Mouse (Mus musculus): ENCODE measurements around the gene Cd55. TPM values are rescaled to one million over a fixed set of nuclear protein-coding genes. Genes with fewer than 3 reads are reported as not detected.
"Not testable (repeated sequence)": the region's sequence is repeated elsewhere in the genome, so short reads cannot be mapped to it uniquely, and the experiment has no call there.

Gene Cd55
- total RNA-seq, 1 experiment from 2014 or later = 76.9 TPM

DNA sequence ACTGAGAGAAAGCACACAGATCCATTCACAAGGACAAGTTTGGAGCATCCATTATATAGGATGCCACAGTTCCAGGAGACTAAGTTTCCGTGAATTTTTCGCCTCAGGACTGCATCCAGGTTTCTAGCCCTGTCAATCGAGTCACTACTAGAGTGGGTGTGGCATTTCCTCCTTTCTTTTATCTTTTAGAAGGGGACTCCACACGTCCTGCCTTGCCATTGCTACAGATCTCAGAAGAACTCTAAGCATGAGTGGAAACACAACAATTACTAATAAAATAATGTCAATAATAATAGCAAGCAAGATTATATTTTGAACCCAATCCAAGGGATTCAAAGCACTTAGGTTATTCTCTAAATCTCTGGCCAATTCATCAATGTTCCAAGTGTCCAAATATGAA is 31.6 kb downstream of the Cd55 start:
- ATAC-seq (replicated peaks; ENCODE audit: insufficient number of reproducible peaks, low FRiP score, low TSS enrichment, poor library complexity, severe bottlenecking) = no peak

DNA sequence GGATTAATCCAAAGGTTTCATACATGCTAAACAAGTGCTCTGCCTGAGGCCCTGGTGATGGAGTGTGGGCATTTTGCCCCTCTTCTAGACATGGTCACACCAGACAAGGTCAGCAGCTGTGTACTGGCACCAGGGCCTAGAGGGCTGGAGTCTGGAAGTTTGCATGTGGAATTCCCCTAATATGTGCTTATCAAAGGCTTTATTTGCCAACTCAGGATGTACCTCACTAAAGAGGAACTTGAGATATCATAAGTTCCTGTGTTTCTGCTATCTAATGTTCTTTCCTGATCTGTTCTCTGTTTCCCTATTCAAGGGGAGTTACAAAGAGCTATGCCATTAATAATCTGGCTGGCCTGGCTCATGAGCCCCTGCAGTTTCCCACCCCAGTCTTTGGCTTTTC is 33.9 kb downstream of the Cd55 start:
- ATAC-seq (replicated peaks; ENCODE audit: insufficient number of reproducible peaks, low FRiP score, low TSS enrichment, poor library complexity, severe bottlenecking) = not testable (repeated sequence)

DNA sequence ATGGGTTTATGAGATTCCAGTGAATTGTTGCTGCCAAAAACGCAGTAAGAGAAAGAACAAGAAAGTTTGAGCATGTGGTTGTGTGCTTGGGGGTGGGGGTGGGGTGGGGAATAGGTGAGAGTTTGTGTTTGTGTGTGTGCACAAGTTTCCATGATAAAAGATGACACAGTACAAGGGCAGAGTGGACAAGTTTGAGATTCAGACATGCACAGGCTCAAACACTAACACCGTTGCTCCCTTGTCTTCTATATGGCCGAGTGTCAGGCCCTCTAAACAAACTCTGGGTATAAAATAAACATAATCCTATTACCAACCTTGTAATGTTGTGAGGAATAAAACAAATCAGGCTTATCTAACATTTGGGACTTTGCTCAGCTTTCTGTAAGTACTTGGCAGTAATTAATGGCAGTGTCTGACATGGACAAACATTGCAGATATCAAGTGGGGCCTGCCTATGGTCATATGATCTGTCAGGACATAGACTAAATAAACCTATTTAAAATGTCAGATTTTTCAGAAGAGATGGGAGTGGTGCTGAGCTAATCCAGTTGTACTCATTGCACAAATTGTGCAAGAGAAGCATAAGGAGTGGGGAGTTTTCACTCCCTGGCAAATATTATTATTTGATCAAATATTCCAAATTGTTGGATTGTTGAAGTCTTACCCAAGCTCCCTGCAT is 35.2 kb downstream of the Cd55 start:
- not testable (repeated sequence) for ATAC-seq (replicated peaks; ENCODE audit: insufficient number of reproducible peaks, low FRiP score, low TSS enrichment, poor library complexity, severe bottlenecking)

DNA sequence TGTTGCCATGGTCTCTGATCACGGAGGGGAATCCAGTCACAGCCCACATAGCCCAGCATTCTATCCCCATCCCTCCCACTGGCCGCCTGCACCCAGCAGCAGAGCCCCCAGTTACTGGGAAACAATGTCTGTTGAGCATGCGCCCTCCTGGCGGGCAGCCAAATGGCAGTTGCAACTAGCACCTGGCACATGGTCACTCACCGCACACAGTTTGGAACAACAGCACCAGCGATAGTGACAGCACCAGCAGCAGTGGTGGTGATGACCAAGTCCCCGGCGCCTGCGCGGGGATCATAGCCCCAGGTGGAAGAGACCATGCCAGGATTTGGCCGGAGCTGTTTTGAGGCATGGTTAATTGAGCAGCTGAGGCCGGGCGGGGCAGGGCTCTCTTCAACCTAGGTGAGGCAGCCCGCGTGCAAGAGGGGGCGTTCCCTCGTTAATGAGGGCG is 39.9 kb downstream of the Cd55 start, which contains the start of gene Cd55b:
Gene Cd55b (minus strand): TSS at position 346 of the 448 bp plus-strand sequence.
- no peak for ATAC-seq (replicated peaks; ENCODE audit: insufficient number of reproducible peaks, low FRiP score, low TSS enrichment, poor library complexity, severe bottlenecking)

DNA sequence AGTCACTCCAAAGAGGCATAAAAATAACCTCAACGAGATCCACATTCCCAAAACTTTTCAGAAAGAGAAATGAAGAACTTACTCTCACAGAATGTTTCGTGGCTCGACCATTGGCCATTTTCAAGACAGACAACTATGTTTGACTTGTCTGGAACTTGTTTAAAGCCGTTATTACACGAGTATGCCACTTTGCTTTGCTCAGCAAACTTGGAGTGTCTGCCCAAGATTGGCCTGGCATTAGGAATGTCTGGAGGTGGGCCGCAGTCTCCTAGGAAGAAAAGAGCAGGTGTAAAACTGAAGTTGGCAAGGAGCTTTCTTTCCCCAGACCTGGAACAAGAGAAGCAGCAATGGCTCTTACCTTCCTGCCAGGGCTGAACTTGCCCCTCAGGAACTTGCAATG is 40.5 kb downstream of the Cd55 start:
- ATAC-seq (replicated peaks; ENCODE audit: insufficient number of reproducible peaks, low FRiP score, low TSS enrichment, poor library complexity, severe bottlenecking) = not testable (repeated sequence)

DNA sequence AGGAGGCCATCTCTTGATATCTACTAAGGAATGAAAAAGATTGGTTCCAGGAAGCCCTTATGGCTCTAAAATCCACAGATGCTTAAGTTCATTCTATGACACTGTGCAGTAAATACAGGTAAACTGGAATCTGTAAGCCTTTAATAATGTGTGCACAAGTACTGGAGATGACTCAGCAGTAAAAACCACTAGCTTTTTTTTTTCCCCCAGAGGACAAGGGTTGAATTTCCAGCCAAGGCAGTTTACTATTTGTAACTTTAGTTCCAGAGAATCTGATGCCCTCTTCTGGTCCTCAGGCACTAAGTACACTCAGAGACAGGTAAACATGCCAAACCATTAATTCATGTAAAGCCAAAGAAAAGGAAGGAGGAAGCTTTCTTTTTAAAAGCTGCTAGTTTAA is 65.4 kb downstream of the Cd55 start:
- ATAC-seq (replicated peaks; ENCODE audit: insufficient number of reproducible peaks, low FRiP score, low TSS enrichment, poor library complexity, severe bottlenecking) = not testable (repeated sequence)

Other genes starting within 250 kb of the Cd55 start
- gene Cd55b, start 39.7 kb downstream of the Cd55 start, total RNA-seq (2017) = not detected in 3 replicates
- gene Zp3r, start 166.9 kb upstream of the Cd55 start, total RNA-seq (2017) = not detected in 3 replicates
- gene C4bp, start 198.9 kb upstream of the Cd55 start, total RNA-seq (2017) = not detected in 3 replicates

All from monocyte, adult 5-6 weeks (primary cell).